Mouse (Mus musculus): ENCODE results near the gene Mphosph9.

- TF ChIP-seq CTCF (IDR thresholded peaks at IDR 0.05; ENCODE audit: low read depth) (no peak), EP300 (IDR thresholded peaks at IDR 0.05; ENCODE audit: low read depth) (no peak)
Measured at GRCm38 (mm10) chr5:124243236-124243901, 84.4 kb downstream of the Mphosph9 start.
